Mouse (Mus musculus): ENCODE measurements around the gene Hipk2. TPM values are rescaled to one million over a fixed set of nuclear protein-coding genes. Genes with fewer than 3 reads are reported as not detected.

Hipk2 gene
- polyA plus RNA-seq, 1 experiment from 2014 or later = 28.0 TPM

DNA sequence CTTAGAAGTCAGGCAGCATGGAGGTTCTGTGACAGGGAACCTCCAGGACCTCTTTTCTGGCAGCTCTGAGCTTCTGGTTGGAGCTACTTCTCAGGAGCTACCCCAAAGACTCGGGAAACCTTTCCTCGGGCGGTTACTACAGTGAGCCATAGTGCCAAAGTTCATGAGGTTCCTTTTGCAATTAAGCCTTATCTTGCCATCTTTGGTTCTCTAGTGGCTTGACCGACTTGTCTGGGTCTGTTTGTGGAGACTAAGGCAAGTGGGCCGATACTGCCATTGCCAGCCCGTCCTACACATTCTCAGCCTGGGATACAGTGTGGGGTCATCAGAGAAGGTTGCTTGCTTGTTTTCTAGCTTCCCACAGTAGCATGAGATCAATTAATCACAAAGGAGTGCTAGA, 183.4 kb downstream of the Hipk2 start:
- Histone ChIP-seq H3K4me2 (replicated peaks; ENCODE audit: low read depth, low read length) (no peak overlapping the region), H3K9ac (replicated peaks; ENCODE audit: low read length) (no peak overlapping the region), H3K27me3 (ENCODE audit: insufficient read depth, low read length) (no peaks in the 10 kb centered on the region), H3K9me3 (ENCODE audit: low read length) (no peaks in the 10 kb centered on the region), H3K36me3 (ENCODE audit: insufficient read depth, low read length) (peaks cover 35% of the 10 kb centered on the region; the same call in 1 of the 2 replicates), H3K4me1 (ENCODE audit: insufficient read depth, low read length) (no peaks in the 10 kb centered on the region), H3K27ac (ENCODE audit: low read length) (no peak overlapping the region), H3K4me3 (ENCODE audit: low read length) (no peak overlapping the region)
- ATAC-seq (ENCODE audit: low FRiP score, low TSS enrichment) = no peak
- 85% methylated on average over 6 of the region's 6 CpGs for WGBS

GRCm38 (mm10) chr6:38691052-38691451, 184.9 kb downstream of the Hipk2 start:
- H3K4me3 ChIP-seq (ENCODE audit: low read length) = no peak overlapping the region
- peaks cover 25% of the 10 kb centered on the region; the same call in 1 of the 2 replicates for H3K36me3 ChIP-seq (ENCODE audit: insufficient read depth, low read length)
- no peaks in the 10 kb centered on the region for H3K9me3 ChIP-seq (ENCODE audit: low read length)
- H3K4me2 ChIP-seq (replicated peaks; ENCODE audit: low read depth, low read length) = no peak overlapping the region
- no peaks in the 10 kb centered on the region for H3K4me1 ChIP-seq (ENCODE audit: insufficient read depth, low read length)
- no peaks in the 10 kb centered on the region for H3K27me3 ChIP-seq (ENCODE audit: insufficient read depth, low read length)
- WGBS = 97% methylated on average over 5 of the region's 5 CpGs
- H3K9ac ChIP-seq (replicated peaks; ENCODE audit: low read length) = no peak overlapping the region
- no peak overlapping the region for H3K27ac ChIP-seq (ENCODE audit: low read length)
- no peak for ATAC-seq (ENCODE audit: low FRiP score, low TSS enrichment)

- 90% methylated on average over 4 of the region's 4 CpGs for WGBS
- no peak overlapping the region for H3K27ac ChIP-seq (ENCODE audit: low read length)
- H3K36me3 ChIP-seq (ENCODE audit: insufficient read depth, low read length) = peaks cover 22% of the 10 kb centered on the region; the same call in 1 of the 2 replicates
- no peak overlapping the region for H3K4me2 ChIP-seq (replicated peaks; ENCODE audit: low read depth, low read length)
- H3K9ac ChIP-seq (replicated peaks; ENCODE audit: low read length) = no peak overlapping the region
- no peak overlapping the region for H3K4me3 ChIP-seq (ENCODE audit: low read length)
- H3K9me3 ChIP-seq (ENCODE audit: low read length) = no peaks in the 10 kb centered on the region
- no peaks in the 10 kb centered on the region for H3K4me1 ChIP-seq (ENCODE audit: insufficient read depth, low read length)
- H3K27me3 ChIP-seq (ENCODE audit: insufficient read depth, low read length) = no peaks in the 10 kb centered on the region
- ATAC-seq (ENCODE audit: low FRiP score, low TSS enrichment) = no peak
Measured at GRCm38 (mm10) chr6:38690615-38691014, 185.3 kb downstream of the Hipk2 start.

DNA sequence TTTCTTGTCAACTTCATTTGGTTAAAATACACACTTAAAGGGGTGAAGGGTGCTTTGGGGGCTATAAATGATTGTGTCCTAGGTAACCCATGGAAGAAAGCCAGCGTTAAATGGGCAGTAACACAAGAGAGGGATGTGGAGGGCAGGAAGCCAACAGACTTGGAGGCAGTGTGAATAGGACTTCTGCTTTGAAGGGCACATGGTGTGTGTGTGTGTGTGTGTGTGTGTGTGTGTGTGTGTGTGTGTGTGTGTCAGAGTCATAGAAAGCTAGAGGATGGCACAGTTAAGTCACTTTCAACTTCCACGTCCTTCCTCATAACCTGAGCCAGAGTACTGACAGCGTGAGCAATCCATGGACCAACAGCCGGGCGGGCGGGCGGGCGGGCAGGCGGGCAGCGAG, 187.1 kb downstream of the Hipk2 start:
- H3K4me2 ChIP-seq (replicated peaks; ENCODE audit: low read depth, low read length) = no peak overlapping the region
- H3K27me3 ChIP-seq (ENCODE audit: insufficient read depth, low read length) = no peaks in the 10 kb centered on the region
- H3K9me3 ChIP-seq (ENCODE audit: low read length) = no peaks in the 10 kb centered on the region
- no peak overlapping the region for H3K27ac ChIP-seq (ENCODE audit: low read length)
- no peak for ATAC-seq (ENCODE audit: low FRiP score, low TSS enrichment)
- peaks cover 17% of the 10 kb centered on the region; the same call in 1 of the 2 replicates for H3K36me3 ChIP-seq (ENCODE audit: insufficient read depth, low read length)
- H3K9ac ChIP-seq (replicated peaks; ENCODE audit: low read length) = no peak overlapping the region
- WGBS = 88% methylated on average over 10 of the region's 10 CpGs
- no peaks in the 10 kb centered on the region for H3K4me1 ChIP-seq (ENCODE audit: insufficient read depth, low read length)
- H3K4me3 ChIP-seq (ENCODE audit: low read length) = no peak overlapping the region

DNA sequence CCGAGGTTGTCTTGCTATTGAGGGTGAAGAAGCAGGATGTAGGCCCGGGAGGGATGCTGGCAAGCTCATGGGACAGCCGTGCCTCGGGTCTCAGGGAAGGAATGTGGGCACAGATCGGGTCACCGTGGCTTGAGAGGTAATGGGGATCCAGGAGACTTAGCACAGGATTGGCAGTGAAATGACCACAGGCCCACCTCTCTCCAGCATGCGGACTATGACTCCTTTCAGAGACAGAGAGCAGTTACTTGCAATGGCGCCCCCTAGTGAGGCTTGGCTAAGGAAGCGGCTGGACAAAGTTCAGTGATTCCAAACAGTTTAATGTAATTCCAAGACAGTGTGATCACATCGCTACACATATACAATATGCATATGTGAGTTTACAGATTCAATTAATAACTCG, 188.7 kb downstream of the Hipk2 start:
- H3K27ac ChIP-seq (ENCODE audit: low read length) = no peak overlapping the region
- peaks cover 8% of the 10 kb centered on the region; the same call in 1 of the 2 replicates for H3K36me3 ChIP-seq (ENCODE audit: insufficient read depth, low read length)
- no peaks in the 10 kb centered on the region for H3K9me3 ChIP-seq (ENCODE audit: low read length)
- no peak overlapping the region for H3K4me3 ChIP-seq (ENCODE audit: low read length)
- H3K4me2 ChIP-seq (replicated peaks; ENCODE audit: low read depth, low read length) = no peak overlapping the region
- WGBS = 62% methylated on average over 11 of the region's 11 CpGs
- H3K9ac ChIP-seq (replicated peaks; ENCODE audit: low read length) = no peak overlapping the region
- H3K27me3 ChIP-seq (ENCODE audit: insufficient read depth, low read length) = no peaks in the 10 kb centered on the region
- ATAC-seq (ENCODE audit: low FRiP score, low TSS enrichment) = no peak
- no peaks in the 10 kb centered on the region for H3K4me1 ChIP-seq (ENCODE audit: insufficient read depth, low read length)

DNA sequence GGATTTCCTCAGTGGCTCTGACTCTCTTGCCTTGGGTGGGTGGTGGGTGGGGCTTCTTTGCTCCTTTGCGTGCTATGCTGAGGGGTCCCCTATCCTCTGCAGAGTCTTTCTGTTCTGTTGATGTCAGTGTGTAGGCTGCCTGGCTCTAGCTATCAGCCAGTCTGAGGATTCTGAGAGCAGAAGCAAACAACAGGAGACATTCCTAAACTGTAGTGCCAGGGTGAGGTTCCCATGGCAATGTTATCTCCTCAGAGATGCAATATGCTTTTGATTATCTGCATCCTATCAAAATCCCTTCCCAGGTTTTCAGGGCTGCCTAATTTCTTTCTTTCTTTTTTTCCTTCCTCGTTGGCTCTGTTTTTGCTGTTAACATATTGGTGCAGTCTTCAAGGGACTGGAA, 193.4 kb downstream of the Hipk2 start:
- no peak overlapping the region for H3K4me2 ChIP-seq (replicated peaks; ENCODE audit: low read depth, low read length)
- H3K27me3 ChIP-seq (ENCODE audit: insufficient read depth, low read length) = no peaks in the 10 kb centered on the region
- H3K9me3 ChIP-seq (ENCODE audit: low read length) = no peaks in the 10 kb centered on the region
- ATAC-seq (ENCODE audit: low FRiP score, low TSS enrichment) = no peak
- H3K27ac ChIP-seq (ENCODE audit: low read length) = no peak overlapping the region
- H3K36me3 ChIP-seq (ENCODE audit: insufficient read depth, low read length) = peaks cover 4% of the 10 kb centered on the region; the same call in 1 of the 2 replicates
- no peaks in the 10 kb centered on the region for H3K4me1 ChIP-seq (ENCODE audit: insufficient read depth, low read length)
- no peak overlapping the region for H3K9ac ChIP-seq (replicated peaks; ENCODE audit: low read length)
- H3K4me3 ChIP-seq (ENCODE audit: low read length) = no peak overlapping the region
- 76% methylated on average over 2 of the region's 2 CpGs for WGBS

DNA sequence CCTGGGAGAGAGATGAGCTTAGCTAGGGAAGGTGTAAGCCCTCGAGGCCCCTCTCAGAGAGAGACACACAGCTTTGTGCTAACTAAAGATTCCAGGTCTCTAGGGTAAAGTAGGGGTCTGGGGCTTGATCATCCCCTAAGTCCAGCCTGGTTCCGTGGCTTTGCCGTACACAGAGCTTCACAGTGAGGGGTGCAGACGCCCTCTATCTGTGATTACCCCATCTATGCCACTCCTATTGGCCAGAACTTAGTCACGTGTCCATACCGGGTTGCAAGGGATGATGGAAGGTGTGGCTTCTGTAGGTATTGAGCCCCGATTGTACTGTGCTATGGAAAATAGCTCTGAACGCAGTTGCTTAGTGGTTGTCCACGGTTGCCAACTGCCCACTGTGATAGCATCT, 198.3 kb downstream of the Hipk2 start:
- H3K9me3 ChIP-seq (ENCODE audit: low read length) = no peaks in the 10 kb centered on the region
- no peak overlapping the region for H3K4me3 ChIP-seq (ENCODE audit: low read length)
- H3K36me3 ChIP-seq (ENCODE audit: insufficient read depth, low read length) = no peaks in the 10 kb centered on the region
- WGBS = 77% methylated on average over 9 of the region's 9 CpGs
- no peak overlapping the region for H3K4me2 ChIP-seq (replicated peaks; ENCODE audit: low read depth, low read length)
- H3K4me1 ChIP-seq (ENCODE audit: insufficient read depth, low read length) = no peaks in the 10 kb centered on the region
- H3K27ac ChIP-seq (ENCODE audit: low read length) = no peak overlapping the region
- H3K27me3 ChIP-seq (ENCODE audit: insufficient read depth, low read length) = no peaks in the 10 kb centered on the region
- ATAC-seq (ENCODE audit: low FRiP score, low TSS enrichment) = no peak
- H3K9ac ChIP-seq (replicated peaks; ENCODE audit: low read length) = no peak overlapping the region

GRCm38 (mm10) chr6:38676723-38677122, 199.2 kb downstream of the Hipk2 start:
- no peak overlapping the region for H3K4me2 ChIP-seq (replicated peaks; ENCODE audit: low read depth, low read length)
- 76% methylated on average over 14 of the region's 14 CpGs for WGBS
- H3K27me3 ChIP-seq (ENCODE audit: insufficient read depth, low read length) = no peaks in the 10 kb centered on the region
- ATAC-seq (ENCODE audit: low FRiP score, low TSS enrichment) = no peak
- H3K36me3 ChIP-seq (ENCODE audit: insufficient read depth, low read length) = no peaks in the 10 kb centered on the region
- H3K4me3 ChIP-seq (ENCODE audit: low read length) = no peak overlapping the region
- H3K9me3 ChIP-seq (ENCODE audit: low read length) = no peaks in the 10 kb centered on the region
- H3K4me1 ChIP-seq (ENCODE audit: insufficient read depth, low read length) = no peaks in the 10 kb centered on the region
- H3K27ac ChIP-seq (ENCODE audit: low read length) = no peak overlapping the region
- H3K9ac ChIP-seq (replicated peaks; ENCODE audit: low read length) = no peak overlapping the region

DNA sequence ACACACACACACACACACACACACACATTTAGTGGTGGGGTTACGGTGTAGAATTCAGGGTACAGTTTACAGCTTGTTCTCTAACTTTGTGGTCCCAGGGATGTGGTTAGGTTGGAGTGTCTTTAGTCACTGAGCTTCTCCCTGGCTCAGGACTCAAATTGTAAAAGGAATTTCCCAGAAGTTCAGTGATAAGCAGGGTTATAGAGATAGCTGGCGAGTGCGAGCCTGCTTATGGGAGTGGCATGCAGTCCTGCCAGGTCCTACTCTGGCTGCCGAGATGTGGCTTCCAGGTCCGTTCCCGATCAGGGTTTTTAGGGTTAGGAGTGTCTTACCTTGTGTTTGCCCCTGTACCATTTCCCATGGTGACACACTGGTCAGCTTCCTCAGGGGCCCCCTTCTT, 199.7 kb downstream of the Hipk2 start:
- H3K4me2 ChIP-seq (replicated peaks; ENCODE audit: low read depth, low read length) = no peak overlapping the region
- 84% methylated on average over 6 of the region's 6 CpGs for WGBS

GRCm38 (mm10) chr6:38672011-38672410, 204.0 kb downstream of the Hipk2 start:
- 74% methylated on average over 3 of the region's 3 CpGs for WGBS
- H3K9me3 ChIP-seq (ENCODE audit: low read length) = no peaks in the 10 kb centered on the region
- ATAC-seq (ENCODE audit: low FRiP score, low TSS enrichment) = no peak
- H3K4me1 ChIP-seq (ENCODE audit: insufficient read depth, low read length) = no peaks in the 10 kb centered on the region
- H3K9ac ChIP-seq (replicated peaks; ENCODE audit: low read length) = no peak overlapping the region
- no peak overlapping the region for H3K4me2 ChIP-seq (replicated peaks; ENCODE audit: low read depth, low read length)
- no peak overlapping the region for H3K27ac ChIP-seq (ENCODE audit: low read length)
- H3K27me3 ChIP-seq (ENCODE audit: insufficient read depth, low read length) = no peaks in the 10 kb centered on the region
- H3K36me3 ChIP-seq (ENCODE audit: insufficient read depth, low read length) = no peaks in the 10 kb centered on the region
- no peak overlapping the region for H3K4me3 ChIP-seq (ENCODE audit: low read length)

More for the DNA sequence above, 199.7 kb downstream of the Hipk2 start:
- H3K9me3 ChIP-seq (ENCODE audit: low read length) = no peaks in the 10 kb centered on the region
- no peaks in the 10 kb centered on the region for H3K36me3 ChIP-seq (ENCODE audit: insufficient read depth, low read length)
- no peak overlapping the region for H3K27ac ChIP-seq (ENCODE audit: low read length)
- no peak for ATAC-seq (ENCODE audit: low FRiP score, low TSS enrichment)
- no peak overlapping the region for H3K4me3 ChIP-seq (ENCODE audit: low read length)
- no peaks in the 10 kb centered on the region for H3K4me1 ChIP-seq (ENCODE audit: insufficient read depth, low read length)
- no peaks in the 10 kb centered on the region for H3K27me3 ChIP-seq (ENCODE audit: insufficient read depth, low read length)
- H3K9ac ChIP-seq (replicated peaks; ENCODE audit: low read length) = no peak overlapping the region

Measured in kidney, embryonic 16.5 days (tissue).